Mouse (Mus musculus) olfactory bulb, adult 2 months (tissue): Measurements from ENCODE around the gene Upk3a.

ENCODE experiments used
- CTCF ChIP-seq: fragments of 200-500 bp; IDR thresholded peaks from 2 replicates; pipeline ENCODE4 v1.5.1; 2012; ENCODE audit warnings: low read depth, mild to moderate bottlenecking, low read length, moderate library complexity; ENCODE audit not compliant: insufficient read depth
- POLR2A ChIP-seq: fragments of 200-500 bp; IDR thresholded peaks from 2 replicates; pipeline ENCODE4 v1.6.1; 2012; ENCODE audit warnings: mild to moderate bottlenecking, low read depth, low read length, moderate library complexity; ENCODE audit not compliant: insufficient read depth

- TF ChIP-seq CTCF (no peak), POLR2A (no peak)
Measured at GRCm38 (mm10) chr15:84973544-84973871, 43.4 kb upstream of the Upk3a start.
